Mouse (Mus musculus): ENCODE results near the gene Tnfrsf18.
A peak's percentile ranks its signal among the peaks of the same experiment; 100 is the strongest.

The Tnfrsf18 gene

DNA sequence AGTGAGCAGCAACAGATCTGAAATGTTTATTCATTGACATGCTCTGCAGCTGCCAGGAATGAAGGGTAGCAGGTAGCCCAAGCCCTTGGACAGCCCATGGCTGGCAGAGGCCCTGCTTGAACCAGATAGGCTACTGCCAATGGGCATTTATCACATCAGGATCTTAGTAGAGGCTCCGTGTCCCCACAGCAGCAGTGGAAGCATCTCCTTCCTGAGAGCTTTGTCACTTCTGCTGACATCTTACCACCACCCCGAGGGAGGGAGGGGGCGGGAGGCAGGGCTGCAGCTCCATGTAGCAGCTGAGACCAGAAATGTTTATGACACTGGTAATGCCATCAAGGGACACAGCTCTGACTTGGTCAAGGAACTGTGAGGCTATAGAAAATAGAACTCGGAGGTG lies 6.9 kb downstream of the Tnfrsf18 start:
- DNase-seq (ENCODE audit: low read depth, low spot score), result no peak

DNA sequence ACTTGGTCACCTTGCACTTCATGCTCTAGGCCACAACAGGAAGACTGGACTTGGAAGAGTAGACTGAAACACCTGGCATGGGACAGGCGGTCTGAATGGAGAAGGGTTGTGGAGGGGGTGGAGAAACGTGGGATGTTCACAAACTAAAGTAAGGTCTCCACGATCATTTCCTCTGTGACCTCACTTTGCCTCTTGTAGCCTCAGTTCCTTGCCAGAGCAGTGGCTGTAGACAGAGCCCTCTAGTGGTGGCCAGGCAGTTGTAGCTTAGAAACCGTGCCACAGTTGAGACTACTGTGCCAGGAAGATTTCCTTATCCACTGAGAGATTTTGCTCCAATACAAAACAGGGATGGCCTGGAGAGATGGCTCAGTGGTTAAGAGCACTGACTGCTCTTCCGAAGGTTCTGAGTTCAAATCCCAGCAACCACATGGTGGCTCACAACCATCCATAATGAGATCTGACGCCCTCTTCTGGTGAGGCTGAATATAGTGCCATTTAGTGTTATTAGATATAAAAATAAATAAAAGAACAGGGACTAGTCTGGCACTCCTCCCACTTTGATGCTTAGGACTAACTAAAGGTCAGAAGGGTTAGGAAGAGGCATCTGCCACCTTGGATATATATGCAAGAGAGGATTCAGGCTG lies 7.6 kb downstream of the Tnfrsf18 start:
- DNase-seq (ENCODE audit: low read depth, low spot score), result peak; percentile 22

DNA sequence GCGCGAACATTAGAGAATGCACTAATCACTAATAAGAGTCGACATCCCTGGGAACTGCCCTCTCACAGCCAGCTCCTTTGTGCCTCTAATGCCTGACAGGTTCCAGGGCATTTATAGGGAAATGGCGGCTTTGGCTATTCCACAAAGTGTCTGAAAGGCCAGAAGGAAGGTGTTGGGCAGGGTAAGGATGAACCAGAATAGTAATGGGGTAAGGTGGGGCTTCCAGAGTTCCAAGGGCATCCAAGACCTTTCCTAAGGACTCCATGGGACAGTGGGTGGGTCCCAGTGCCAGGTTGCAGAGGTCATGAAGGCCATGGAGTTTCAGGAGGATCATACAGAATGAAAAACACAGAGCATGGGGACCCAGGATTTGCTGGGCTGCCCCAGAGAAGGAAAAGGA lies 8.3 kb downstream of the Tnfrsf18 start:
- DNase-seq (ENCODE audit: low read depth, low spot score), result no peak

DNA sequence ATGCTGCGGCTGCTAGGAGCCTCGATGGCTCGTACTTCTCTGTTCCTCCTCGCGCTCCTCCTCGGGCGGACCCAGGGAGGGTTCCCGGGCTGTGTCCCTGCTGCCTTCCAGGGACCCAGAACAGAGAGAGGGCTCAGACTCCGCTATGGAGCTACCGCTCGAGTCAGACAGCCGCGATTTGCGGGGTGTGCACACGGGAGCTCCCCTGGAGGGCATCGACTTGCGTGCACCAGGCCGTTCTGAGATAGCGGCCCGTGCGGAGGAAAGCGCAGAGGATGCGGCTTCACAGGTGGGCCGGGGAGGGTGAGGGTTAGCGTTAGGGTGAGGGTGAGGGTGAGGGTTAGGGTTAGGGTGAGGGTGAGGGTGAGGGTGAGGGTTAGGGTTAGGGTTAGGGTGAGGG lies 8.9 kb downstream of the Tnfrsf18 start:
- no peak for DNase-seq (ENCODE audit: low read depth, low spot score)

DNA sequence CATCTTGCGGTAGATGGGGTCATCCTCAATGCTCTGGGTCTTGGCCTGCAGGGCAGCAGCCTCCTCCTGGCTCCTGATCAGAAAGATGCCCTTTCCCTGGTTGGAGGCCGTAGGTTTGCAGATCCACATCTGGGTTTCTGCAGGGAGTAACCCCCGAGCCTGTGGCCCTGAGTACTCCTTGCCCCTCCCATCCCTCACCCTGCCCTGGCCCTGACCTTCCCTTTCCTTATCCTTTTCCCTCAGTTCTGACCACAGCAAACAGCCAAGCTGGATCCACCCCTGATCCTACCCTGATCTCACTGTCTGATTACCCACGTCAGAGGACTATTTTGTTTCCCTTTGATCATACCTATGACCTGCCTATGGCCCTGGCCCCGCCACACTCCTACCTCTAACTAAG lies 18.8 kb downstream of the Tnfrsf18 start:
- DNase-seq (ENCODE audit: low read depth, low spot score), result no peak

DNA sequence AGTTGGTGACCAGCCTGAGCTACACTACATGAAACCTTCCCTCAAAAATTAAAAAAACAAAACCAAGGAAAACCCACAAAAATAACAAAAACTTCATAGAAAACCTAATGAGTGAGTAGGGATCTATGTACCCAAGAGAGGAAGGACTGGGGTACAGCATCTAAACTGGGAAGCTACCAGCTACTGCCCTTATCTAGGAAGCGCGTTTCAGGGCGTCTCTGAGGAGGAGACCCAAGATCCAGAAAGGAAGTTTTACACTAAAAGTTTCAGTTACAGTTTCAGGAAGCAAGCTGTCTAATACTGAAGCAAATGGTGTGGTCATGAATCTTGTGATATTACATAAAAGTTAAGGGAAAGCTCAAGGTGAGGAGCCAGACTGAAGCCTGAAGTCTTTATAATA lies 23.8 kb downstream of the Tnfrsf18 start:
- no peak for DNase-seq (ENCODE audit: low read depth, low spot score)

DNA sequence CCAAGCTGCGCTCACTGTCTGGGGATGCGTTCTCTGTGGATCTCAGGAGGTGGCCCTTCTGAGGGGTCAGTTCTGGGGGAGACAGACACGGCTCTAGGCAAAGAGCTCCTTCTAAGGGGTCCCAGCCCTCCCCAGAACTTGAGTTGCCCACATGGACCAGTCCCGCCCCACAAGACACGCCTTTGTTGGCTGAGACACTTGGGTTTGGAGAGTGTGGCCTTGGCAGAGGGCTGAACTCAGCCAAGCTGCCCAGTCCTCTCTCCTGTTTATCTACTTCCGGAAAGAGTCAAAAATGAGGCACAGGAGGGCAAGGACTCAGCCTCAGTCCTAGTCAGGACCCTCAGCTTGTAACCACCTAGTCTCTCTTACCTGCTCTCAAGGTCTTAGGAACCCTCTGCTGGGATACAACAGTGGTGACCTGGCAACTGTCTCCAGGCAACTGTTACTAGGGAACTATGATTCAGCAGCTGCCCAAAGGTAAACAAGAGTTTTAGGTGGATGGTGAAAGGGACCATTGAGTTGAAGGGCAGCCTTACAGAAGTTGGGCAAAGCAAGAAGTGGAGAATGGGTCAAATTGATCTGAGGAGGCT lies 24.5 kb downstream of the Tnfrsf18 start:
- no peak for DNase-seq (ENCODE audit: low read depth, low spot score)

DNA sequence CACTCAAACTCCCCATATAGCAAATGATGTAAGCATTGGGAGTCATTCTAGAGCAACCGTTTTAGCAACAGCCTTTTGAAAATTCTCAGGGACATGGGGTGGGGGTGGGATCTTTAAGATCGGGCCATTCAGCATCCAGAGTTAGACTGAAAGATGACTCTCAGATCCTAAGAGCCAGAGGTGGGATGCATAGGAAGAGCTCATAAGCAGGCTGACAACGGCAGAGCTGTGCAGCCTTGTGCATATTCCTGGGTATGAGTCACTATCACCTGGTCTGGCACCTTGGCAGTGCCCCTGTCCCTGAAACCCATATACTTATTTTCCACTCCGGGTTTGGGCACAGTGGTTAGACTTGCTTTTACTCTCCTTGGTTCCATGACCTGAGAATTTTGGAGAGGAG lies 27.1 kb downstream of the Tnfrsf18 start:
- no peak for DNase-seq (ENCODE audit: low read depth, low spot score)

DNA sequence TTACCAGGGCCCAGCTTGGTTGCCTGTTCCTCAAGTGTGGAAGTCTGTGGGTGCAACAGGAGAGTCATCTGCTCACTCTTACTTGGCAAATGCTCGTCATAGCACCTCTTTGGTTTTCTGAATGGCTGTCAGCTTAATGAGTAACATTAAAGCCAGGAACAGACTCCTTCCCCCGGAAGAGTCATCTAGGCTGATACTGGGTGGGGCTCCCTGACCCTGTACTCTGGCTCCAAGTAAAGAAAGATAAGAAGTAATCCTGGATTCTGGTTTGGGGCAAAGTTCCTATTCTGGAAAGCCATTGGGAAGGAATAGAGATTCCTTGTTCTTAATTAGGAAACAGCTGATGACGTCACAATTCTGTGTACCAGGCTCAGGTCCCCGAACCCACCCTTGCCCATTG lies 28.2 kb downstream of the Tnfrsf18 start:
- DNase-seq (ENCODE audit: low read depth, low spot score), result no peak

DNA sequence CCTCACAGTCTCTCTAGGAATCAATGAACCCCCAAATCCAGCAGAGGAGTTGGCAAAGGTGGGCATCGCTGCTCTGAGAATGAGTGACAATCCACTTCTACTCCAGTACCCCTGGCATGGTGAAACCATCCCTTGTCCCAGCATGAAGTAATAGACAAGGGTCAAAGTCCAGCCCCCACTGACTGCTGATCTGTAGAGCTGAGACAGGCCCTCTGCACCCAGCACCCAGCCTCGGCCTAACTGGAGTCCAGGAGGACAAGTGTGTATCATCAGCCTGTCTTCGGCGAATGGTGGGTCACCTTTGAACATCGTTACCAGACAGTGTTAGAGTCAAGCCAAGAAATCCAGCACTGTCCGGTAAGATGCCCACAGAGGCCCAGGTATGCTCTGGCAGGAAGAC lies 28.6 kb downstream of the Tnfrsf18 start:
- no peak for DNase-seq (ENCODE audit: low read depth, low spot score)

DNA sequence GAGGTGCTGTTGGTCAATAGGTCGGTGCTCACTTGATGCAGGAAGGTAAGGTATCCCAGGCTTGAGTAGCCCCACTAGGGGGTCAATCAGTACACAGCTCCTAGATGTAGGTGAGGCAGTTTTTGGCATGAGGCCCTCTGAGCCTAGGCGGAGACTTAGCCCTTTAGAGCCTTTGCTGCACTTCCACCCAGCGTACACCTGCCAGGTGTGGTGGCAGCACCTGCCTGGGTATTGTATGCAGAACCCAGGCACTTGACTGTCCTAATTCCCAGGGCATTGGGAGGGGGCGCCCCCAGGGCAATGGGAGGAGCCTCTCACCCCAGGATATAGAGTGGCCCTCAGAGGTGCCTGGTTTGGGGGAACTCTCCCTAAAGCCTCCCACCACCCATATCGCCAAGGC lies 29.2 kb downstream of the Tnfrsf18 start:
- no peak for DNase-seq (ENCODE audit: low read depth, low spot score)

DNA sequence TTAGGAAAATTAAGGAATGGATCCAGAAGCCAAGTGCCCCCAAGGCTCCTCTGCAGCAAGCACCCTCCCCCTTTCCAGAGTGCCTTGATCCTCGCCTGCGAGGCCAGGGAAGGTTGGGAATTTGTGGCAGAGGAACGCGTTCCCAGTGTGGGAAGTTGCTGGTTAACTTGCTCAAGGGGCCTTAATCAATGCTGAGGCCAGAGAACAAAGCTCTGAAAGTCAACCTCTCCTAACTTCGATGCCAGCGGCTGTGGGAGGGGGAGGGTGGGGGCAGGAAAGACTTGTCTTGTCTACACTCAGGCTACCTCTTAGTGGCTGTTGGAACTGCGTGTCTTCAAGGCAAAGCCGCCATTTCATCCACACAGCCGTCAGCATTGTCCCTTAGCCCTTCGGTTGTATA lies 31.7 kb downstream of the Tnfrsf18 start:
- no peak for DNase-seq (ENCODE audit: low read depth, low spot score)

DNA sequence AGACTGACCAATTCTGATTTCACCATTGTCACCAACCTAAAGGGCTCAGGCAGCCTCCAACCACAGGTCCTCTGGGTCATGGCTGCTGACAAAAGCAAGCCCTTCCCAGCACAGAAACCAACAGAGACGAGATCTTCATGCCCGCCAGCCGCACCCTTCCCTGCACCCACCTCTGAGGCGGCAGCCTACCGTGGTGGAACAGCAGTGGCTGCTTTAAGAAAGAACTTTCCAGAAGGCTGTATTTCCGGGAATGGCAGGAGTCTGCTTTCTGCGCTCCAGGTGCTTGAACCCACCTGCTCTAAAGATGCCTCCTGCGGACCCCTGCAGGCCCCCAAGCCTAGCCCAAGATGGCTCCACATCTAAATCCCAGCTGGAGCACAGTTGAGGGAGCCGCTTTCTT lies 32.9 kb downstream of the Tnfrsf18 start:
- DNase-seq (ENCODE audit: low read depth, low spot score), result no peak

DNA sequence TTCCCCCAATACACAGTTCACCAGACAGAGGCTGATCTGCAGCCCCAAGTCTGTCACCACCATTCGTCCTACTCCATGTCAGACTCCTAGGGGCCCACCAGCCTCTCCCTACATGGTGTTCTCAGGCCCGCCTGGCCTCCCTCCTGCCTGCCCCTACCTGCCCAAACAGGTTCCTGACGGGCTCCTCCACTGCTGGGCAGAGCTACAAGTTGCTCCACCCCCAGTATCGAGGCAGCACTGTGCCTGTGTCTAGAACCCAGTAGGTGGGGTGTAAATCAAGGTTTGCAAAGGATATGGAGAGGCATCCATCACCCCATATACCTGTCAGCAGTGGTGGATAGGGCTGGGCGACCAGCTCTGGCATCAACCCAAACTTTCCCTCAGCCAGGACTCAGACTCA lies 33.3 kb downstream of the Tnfrsf18 start, which contains the start of gene Ttll10:
TSS of gene Ttll10 (minus strand) at position 154 of the 400 bp plus-strand sequence.
- DNase-seq (ENCODE audit: low read depth, low spot score), result no peak

DNA sequence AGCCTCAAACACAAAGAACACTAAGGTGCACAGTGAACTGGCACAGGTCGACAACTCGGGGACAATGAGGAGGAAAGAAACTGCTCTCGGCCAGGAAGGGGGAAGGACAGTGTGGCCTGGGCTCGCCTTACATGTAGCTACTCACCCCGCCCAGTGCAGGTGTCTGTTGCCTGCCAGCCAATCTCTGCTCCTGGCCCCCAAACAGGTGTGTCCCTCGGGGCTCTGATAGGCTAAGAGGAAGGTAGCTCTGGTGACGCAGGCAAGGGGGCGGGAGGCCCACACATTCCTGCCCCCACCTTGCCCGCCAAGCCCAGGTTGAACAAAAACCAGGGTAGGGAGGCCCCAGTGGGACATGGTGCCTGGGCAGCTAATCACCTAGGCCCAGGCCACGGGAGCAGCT lies 33.7 kb downstream of the Tnfrsf18 start:
- no peak for DNase-seq (ENCODE audit: low read depth, low spot score)

DNA sequence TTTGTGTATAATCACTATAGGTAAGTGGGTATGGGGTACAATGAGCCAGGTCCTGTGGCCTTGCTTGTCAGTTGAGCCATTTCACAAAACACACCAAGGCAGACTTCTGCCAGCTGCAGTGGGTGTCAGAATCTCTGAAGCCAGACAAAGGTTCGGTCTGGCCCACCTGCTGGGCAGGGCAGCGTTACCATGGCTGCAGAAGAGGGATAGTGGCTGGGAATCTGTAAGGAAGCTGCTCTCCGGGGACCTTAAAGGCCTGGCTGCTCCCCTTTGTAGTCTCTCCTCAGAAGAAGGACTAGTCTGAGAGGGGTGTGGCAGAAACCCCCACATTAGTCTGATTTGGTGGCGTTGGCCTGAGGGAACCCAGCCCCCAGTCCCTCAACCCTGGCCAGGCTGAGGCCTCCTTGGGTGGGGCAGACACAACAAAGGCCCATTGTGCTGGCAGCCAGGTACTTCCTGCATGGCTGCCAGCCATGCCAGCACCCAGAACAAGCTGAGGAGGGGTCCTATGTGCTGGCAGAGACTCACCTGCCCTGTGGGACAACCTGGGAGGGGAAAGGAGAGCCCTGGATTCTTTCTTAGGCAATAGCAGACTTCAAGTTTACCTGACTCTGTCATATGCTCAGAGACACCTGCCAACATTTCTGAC lies 38.0 kb downstream of the Tnfrsf18 start:
- DNase-seq (ENCODE audit: low read depth, low spot score), result no peak

DNA sequence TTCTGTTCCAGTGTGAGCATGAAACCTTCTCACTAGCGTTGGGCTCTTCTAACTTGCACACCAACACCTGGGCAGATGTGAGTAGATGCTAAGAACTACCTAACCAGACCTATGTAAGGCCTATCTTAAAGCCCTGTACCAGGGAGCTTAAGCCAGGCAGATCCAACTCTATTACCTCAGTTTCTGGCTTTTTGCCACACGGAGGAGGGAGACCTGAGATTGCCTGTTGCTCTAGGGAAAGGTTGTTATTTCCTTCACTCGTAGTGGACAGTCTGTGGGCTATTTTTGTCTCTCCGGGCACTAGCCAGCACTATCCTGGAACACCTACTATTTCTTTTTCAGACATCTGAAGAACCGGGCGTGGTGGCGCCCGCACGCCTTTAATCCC lies 38.5 kb downstream of the Tnfrsf18 start:
- no peak for DNase-seq (ENCODE audit: low read depth, low spot score)

DNA sequence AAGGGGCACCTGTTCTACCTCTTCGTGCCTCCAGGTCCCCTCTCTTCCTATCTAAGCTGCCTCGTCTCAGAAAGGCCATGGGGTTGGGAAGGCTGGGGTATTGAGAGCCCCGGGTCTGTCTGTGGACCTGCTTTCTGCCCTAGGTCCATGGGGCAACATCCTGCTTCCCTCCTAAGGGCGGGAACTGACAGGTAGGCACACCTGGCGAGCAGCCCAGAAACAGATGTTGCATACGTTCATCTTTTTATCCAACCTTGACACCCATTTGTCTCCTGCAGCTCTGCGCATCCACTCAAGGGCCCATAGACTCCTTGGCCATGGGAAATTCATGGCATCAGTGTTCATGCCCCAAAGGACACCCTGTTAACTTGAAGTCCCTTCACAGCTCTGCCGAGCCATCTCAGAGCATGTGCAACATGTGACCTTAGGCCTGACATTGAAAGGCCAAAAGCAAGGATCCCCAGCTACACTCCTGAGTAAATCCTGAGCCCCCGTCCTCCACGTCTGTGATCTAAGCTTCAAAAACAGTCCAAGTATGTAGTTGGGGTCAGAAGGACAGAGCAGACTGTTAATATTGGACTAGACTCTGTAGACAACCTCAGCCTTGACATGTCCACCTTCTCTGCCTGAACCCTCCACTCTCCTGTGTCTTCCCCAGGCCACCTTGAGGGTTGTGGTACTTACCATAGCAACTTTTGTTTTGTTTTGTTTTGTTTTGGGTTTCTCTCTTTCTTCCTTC lies 39.4 kb downstream of the Tnfrsf18 start:
- DNase-seq (ENCODE audit: low read depth, low spot score), result no peak

DNA sequence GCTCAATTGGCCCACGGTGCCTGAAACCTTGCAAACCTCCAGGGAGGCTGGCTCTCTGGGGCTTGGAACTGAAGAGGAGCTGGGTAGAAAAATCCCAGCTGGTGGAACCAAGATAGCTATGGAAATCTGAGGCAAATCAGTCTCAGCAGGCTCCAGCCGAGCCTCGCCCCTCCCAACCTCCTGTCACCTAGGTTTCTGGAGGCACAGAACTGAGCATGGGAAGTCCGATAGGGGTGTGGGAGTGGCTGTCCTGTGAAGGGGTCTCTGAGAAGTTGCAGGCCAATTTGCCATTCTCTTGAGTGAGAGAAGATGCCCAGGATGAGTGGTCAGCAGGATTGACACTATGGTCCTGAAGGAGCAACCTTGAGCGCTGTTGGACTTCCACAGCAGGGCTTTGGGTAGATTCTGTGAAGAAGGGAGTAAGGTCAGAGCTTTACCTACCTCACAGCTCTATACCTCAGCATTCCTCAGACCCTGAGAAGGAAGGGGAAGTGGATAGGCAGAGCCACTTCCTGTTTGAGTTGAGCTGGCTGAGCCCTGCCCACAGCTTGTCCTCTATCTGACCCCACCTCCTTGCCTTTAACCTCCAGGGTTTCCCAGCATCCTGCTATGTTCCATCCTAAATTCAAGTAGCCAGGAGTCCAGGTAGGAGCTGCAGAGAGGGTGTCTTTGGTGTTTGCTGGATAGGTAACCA lies 41.4 kb downstream of the Tnfrsf18 start:
- DNase-seq (ENCODE audit: low read depth, low spot score), result no peak

DNA sequence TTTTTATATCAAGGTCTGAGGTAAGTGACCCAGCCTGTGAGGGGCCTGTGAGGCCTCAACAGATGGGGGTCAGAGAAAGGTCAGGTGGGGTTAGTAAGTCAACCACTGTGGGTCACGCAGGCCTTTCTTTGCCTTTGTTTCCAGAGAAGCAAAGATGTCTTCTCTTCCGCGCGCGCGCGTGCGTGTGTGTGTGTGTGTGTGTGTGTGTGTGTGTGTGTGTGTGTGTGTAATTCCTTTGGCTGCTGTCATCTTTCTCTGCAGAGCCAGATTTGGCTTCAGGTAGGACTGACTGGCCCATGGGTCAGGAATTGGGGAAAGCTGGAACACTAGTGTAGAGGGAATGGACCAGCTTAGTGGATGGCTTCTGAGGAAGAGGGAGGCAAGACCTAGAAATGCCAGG lies 43.7 kb downstream of the Tnfrsf18 start:
- DNase-seq (ENCODE audit: low read depth, low spot score), result no peak

DNA sequence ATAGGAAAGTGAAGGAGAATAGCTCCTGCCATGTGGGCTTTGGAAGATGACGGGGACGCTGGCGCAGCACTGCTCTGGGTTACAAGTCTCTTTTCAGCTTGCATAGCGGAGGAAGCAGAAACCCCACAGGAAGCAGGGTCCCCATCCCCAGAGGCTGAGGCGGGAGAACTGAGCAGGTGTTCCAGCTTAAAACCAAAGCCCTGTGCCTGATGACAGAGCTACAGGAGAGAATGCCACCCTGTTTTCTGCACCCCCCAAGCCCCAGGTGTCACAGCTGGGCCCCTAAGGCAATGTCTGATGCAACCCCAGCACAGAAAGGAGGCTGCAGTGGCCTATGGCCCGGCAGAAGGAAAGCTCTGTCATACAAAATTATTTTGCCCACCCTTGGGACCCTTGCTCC lies 44.3 kb downstream of the Tnfrsf18 start:
- DNase-seq (ENCODE audit: low read depth, low spot score), result no peak

DNA sequence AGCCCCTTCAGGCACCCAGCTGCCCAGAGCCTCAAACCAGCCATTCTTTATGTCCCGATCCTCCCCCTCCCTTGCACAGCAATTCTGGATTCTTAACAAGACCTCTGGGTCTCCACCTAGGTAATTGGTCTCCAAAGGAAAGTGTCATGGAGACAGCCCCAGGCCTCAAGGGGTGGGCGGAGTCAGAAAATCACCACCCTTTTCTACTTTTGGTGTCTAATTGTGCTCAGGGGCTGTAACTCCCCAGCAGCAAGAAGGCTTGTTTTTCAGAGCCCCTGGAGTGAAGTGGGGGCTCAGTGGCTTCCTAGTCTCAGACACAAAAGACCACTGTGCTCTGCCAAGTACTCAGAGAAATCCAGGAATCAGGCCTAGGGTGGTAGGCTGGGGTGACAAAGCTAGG lies 44.8 kb downstream of the Tnfrsf18 start:
- DNase-seq (ENCODE audit: low read depth, low spot score), result no peak

Data from embryo, embryonic 11.5 days (tissue).